Mouse (Mus musculus): ENCODE data around the gene Hist1h2an. TPM values are rescaled to one million over a fixed set of nuclear protein-coding genes. Genes with fewer than 3 reads are reported as not detected.
A peak's percentile ranks its signal among the peaks of the same experiment; 100 is the strongest.
"Not testable (repeated sequence)": the region's sequence is repeated elsewhere in the genome, so short reads cannot be mapped to it uniquely, and the experiment has no call there.

Hist1h2an gene
- 1 to 10 TPM; 7.5 to 9.1 TPM for total RNA-seq (2021)
- long read RNA-seq, experiment 1, result 0 reads
- long read RNA-seq, experiment 2, result 0 reads

DNA sequence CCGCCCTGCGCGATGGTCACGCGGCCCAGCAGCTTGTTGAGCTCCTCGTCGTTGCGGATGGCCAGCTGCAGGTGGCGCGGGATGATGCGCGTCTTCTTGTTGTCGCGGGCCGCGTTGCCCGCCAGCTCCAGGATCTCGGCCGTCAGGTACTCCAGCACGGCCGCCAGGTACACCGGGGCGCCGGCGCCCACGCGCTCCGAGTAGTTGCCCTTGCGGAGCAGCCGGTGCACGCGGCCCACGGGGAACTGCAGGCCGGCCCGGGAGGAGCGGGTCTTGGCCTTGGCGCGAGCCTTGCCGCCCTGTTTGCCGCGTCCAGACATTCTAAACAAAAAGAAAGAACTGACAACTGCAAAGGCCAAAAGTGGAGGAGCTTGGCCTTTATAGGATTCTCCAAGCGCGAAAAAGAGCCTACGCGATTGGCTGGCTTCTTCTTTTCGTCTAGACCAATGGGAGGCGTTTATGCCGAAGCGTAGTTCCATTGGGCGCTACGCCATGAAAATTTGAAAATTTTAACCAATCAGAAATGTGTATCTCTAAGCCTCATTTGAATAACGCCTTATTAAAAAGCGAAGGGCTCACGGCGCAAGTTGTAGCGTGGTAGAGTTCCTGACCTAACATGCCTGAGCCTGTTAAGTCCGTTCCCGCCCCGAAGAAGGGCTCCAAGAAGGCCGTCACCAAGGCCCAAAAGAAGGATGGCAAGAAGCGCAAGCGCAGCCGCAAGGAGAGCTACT, at the start of gene Hist1h2an, which contains the start of gene Hist1h2bp:
TSS of gene Hist1h2an (minus strand) at position 320 of the 731 bp plus-strand sequence.
TSS of gene Hist1h2bp (plus strand) at position 563 of the 731 bp plus-strand sequence.
- peak; percentile 82 for DNase-seq

DNA sequence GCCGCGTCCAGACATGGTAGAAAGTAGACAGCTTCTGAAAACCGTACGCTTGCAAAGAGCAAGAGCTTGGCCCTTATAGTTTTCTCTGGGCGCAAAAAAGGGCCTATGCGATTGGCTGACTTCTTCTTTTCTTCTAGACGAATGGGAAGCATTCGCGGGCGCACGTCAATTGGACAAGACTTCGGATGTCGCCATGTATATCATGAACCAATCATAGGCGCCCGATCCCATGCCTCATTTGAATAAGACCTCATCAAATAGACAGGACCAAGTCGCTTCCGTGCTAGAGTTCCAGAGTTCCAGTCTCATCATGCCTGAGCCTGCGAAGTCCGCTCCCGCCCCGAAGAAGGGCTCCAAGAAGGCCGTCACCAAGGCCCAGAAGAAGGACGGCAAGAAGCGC, 46.4 kb upstream of the Hist1h2an start, which contains the start of the genes Hist1h2ap and Hist1h2br:
TSS of gene Hist1h2ap (minus strand) at position 47 of the 400 bp plus-strand sequence.
TSS of gene Hist1h2br (plus strand) at position 283 of the 400 bp plus-strand sequence.
- DNase-seq, result not testable (repeated sequence)

DNA sequence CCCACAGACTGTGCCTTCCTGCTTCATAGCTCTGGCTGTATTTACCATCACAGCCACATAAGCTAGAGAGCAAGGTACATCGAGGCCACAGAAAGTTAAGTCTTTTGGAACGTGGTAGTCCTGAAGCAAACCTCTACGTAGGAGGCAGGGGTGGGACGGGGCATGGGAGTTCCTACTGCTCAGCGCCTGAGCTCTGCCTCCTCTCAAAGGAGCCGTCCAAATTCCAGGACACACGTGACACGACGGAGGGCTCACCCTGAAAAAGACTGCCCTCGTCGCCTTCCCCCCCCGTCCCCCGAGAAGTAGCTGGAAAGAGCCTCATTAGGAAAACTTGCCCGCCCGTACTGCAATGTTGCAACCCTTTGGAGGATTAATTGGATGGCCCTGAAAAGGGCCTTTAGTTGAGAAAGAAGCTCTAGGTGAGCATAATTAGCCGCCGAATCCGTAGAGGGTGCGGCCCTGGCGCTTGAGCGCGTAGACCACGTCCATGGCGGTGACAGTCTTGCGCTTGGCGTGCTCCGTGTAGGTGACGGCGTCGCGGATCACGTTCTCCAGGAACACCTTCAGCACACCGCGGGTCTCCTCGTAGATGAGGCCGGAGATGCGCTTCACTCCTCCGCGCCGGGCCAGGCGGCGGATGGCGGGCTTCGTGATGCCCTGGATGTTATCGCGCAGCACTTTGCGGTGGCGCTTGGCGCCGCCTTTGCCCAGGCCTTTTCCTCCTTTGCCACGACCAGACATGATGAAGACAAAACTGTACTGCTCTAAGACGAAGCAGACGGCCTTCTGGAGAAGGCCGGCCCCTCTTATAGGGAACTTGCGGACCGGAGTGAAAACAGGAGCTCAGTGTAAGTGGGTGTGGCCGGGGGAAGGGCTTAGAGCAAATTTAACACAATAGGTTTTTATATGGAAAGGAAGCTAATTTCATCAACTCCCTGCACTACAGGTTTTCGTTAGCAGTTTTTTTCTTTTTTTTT, 44.7 kb upstream of the Hist1h2an start, which contains the start of gene Hist1h4n:
TSS of gene Hist1h4n (minus strand) at position 779 of the 977 bp plus-strand sequence.
- peak; percentile 25 to 50 for DNase-seq

DNA sequence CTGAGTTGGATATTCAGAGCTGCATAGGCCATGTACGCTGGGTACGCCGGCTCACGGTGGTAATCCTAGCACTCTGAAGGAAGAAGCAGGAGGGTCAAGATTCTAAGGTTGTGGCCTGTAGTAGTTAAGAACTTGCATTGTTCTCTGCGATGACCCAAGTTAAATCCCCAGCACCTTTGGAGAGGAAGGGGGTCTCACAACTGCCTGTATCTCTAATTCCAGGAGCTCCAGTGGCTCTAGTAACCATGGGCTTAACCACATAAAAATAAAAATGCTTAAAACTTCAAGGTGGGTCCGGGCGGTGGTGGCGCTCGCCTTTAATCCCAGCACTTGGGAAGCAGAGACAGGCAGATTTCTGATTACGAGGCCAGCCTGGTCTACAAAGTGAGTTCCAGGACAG, 43.3 kb upstream of the Hist1h2an start:
- DNase-seq, result no peak

DNA sequence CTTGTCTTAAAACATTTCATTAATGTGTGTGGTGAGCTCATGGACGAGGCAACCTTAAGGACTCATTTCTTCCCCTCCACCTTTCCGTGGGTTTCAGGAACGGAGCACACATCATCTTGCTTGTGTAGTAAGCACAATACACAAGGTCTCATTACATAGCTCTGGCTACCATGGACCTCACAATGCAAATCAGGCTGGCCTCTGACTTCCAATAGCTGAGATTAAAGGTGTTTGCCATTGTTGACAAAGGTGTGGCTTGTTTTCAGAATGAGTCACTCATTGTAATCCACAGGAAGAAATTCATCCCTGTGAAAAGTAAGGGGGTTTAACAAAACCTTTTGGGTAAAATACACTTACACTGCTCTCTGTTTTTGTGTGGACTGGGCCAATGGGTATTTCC, 41.5 kb upstream of the Hist1h2an start:
- DNase-seq, result no peak

DNA sequence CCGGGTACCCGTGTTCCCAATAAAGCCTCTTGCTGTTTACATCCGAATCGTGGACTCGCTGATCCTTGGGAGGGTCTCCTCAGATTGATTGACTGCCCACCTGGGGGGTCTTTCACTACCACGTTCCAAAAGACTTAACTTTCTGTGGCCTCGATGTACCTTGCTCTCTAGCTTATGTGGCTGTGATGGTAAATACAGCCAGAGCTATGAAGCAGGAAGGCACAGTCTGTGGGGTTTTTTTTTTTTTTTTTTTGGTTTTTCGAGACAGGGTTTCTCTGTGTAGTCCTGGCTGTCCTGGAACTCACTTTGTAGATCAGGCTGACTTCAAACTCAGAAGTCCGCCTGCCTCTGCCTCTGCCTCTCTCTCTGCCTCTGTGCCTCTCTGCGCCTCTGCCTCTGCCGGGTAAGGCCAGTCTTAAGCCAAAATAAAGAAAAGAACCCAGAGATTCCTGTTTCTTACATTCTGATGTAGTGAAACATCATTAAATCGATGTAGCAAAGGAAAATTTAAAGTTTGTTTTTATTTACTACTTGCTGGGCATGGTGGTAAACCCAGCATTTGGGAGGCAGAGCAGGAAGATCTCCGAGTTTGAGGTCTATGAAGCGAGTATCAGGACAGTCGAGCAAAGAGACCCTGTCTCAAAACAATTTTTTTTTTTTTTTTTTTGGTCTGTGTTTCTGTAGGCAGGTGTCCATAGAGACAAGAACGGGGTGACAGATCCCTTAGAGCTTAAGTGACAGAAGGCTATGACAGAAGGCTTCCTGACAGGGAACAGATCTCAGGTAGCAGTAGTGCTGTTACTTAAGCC, 33.3 kb upstream of the Hist1h2an start:
- DNase-seq, result not testable (repeated sequence)

DNA sequence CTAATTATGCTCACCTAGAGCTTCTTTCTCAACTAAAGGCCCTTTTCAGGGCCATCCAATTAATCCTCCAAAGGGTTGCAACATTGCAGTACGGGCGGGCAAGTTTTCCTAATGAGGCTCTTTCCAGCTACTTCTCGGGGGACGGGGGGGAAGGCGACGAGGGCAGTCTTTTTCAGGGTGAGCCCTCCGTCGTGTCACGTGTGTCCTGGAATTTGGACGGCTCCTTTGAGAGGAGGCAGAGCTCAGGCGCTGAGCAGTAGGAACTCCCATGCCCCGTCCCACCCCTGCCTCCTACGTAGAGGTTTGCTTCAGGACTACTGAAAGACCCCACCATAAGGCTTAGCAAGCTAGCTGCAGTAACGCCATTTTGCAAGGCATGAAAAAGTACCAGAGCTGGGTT, 25.1 kb upstream of the Hist1h2an start:
- not testable (repeated sequence) for DNase-seq

DNA sequence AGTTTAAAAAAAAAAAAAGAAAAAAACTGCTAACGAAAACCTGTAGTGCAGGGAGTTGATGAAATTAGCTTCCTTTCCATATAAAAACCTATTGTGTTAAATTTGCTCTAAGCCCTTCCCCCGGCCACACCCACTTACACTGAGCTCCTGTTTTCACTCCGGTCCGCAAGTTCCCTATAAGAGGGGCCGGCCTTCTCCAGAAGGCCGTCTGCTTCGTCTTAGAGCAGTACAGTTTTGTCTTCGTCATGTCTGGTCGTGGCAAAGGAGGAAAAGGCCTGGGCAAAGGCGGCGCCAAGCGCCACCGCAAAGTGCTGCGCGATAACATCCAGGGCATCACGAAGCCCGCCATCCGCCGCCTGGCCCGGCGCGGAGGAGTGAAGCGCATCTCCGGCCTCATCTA, 24.5 kb upstream of the Hist1h2an start, which contains the start of gene Hist1h4m:
TSS of gene Hist1h4m (plus strand) at position 208 of the 400 bp plus-strand sequence.
- DNase-seq, result peak; percentile 60

DNA sequence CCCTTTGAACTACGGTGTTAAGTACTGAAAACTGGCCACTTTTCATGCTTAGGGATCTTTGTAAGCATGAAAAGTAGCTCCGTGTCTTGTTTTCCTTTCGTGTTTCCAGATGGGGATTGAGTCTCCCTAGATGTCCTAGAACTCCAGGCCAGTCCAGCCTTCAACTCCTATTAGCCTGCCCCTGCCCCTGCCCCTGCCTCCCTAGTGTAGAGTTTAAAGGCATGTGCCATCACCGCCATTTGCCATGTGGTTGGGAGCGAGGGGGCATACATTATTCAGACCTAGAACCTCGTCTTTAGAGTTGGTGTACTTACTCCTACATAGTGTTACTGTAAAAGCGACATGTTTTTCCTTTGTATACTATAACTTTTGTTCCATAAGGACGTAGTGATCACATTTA, 24.1 kb upstream of the Hist1h2an start:
- not testable (repeated sequence) for DNase-seq

DNA sequence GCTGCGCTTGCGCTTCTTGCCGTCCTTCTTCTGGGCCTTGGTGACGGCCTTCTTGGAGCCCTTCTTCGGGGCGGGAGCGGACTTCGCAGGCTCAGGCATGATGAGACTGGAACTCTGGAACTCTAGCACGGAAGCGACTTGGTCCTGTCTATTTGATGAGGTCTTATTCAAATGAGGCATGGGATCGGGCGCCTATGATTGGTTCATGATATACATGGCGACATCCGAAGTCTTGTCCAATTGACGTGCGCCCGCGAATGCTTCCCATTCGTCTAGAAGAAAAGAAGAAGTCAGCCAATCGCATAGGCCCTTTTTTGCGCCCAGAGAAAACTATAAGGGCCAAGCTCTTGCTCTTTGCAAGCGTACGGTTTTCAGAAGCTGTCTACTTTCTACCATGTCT, 23.1 kb upstream of the Hist1h2an start, which contains the start of the genes Hist1h2bq and Hist1h2ao:
TSS of gene Hist1h2bq (minus strand) at position 125 of the 400 bp plus-strand sequence.
TSS of gene Hist1h2ao (plus strand) at position 393 of the 400 bp plus-strand sequence.
- DNase-seq, result not testable (repeated sequence)

DNA sequence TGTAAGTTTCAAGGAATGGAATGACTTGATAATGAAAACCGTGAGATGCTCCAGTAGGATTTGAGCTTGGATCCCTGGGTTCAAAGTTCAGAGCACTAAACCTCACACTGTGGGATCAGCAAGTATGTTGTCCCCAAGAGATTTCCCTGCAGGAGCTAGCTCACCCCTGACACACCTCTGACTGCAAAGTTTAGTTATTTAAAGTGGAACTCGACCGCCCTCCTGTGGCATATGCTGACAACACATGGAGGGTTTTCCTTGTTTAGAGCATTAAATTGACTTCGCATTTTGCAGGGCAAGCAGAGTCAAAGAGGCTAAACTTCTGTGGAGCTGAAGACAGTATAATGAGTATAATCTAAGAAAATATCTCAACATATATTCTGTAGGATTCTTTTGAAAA, 16.0 kb upstream of the Hist1h2an start:
- DNase-seq, result not testable (repeated sequence)

DNA sequence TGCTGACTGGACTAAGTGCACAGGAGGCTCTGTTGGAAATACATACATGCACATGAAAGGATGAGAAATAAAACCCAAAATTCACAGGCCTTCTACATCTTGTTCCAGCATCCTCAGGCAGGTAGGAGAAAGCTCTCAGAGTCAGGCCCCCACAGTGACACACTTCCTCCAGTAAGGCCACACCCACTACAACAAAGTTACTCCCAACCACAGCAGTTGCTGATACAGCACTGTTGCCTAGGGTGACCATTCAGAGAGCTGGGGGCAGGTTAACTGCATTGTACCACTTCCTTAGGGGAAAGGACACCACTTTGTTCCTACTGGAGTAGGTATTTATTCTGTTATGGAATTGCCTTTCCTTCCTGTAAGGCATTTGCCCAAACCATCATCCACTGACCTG, 10.1 kb upstream of the Hist1h2an start:
- not testable (repeated sequence) for DNase-seq

DNA sequence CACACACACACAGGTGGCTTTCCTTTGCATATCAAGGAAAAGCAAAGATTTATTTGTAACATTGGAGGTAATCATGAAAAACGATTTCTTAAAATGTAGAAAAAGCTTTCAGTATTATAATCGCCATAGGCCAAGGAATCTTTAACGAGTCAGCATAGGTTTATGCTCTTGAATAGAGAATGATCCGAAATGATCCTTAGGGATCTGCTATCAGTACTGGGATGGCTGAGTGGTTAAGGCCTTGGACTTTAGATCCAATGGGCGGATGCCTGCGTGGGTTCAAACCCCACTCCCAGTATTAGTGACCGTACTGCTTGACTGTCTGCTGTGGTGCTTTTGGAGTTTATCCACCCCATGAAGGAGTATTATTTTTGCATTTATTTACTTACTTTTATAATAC, 8.6 kb upstream of the Hist1h2an start:
- no peak for DNase-seq

DNA sequence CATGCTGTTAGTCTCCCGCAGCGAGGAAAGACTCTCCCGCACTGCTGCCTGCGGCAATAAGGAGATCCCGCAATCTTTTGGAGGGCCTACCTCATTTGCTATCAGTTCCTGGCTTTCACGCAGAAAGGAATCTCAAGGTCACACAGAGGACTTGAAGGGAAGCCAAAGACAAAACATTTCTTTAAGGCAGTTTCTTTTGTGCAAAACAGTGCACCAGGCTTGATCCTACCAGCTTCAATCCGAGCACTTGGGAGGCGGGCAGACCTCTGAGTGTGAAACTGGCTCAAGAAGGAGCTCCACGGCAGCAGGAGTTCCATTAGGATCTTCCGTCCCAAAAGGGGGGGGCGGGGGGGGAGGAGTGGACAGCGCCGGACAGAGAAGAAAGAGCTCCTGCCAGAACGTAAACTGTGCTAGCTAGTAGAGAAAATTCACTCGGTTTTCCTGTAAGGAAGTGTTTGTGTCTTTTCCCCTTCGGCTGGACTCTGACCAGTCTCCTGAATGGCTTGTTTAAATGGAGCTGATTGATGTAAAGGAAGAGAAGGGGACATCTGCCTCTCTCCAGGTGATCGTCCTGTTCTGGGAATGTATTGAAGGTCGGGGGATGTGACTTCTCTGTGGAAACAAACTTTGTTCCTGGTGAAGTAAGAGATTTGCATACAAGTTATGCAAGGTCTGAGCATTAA, 3.7 kb upstream of the Hist1h2an start:
- DNase-seq, result peak in 1 of 2 experiments; percentile 12

DNA sequence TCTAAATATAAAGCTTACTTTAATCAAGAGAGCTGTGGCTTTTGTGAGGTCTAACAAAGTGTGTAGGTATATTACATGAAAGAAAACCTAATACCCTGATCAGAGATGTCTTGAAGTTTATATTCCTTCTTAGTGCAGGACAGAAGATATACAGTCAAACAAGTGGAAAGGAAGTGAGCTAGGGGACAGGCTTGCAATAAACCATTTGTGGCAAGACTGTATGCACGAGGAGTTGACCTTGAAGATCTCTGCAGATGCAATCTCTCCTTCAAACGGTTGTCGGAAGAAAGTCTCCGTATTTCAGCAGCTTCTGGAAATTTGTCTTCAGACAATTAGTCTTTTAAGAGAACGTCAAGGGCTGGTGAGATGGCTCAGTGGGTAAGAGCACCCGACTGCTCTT, 2.9 kb upstream of the Hist1h2an start:
- DNase-seq, result no peak

DNA sequence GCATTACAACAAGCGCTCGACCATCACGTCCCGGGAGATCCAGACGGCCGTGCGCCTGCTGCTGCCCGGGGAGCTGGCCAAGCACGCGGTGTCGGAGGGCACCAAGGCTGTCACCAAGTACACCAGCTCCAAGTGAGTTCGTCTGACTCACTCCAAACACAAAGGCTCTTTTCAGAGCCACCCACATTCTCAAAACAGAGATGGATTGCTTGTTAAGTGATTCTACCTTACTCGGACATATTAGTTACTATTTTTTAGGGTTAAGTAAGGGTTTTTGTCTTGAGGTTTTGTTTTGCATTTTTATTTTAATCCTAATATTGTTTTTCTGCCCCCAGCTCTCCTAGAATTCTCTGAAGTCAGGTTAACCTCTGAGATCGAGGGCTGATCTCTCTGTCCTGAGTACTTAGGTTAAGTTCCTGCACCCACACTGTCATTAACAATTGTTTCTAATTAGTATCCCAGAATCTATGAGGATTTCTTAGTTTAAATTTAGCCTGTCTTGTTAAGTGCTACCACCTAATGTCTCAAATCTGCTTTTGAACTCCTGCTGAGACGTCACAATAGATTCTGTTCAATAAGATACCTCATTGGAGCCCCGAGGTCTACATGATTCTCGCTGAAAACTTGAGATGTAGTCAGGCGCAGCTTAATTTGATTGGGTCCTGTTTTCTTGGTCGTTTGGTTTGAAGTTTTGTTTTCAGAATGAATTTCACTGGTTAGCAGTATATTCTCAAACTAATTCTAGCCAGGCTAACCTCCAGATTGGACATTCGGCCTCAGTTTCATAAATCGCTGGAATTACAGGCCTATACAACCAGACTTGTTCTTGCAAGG, 959 bp upstream of the Hist1h2an start:
- DNase-seq, result no peak

DNA sequence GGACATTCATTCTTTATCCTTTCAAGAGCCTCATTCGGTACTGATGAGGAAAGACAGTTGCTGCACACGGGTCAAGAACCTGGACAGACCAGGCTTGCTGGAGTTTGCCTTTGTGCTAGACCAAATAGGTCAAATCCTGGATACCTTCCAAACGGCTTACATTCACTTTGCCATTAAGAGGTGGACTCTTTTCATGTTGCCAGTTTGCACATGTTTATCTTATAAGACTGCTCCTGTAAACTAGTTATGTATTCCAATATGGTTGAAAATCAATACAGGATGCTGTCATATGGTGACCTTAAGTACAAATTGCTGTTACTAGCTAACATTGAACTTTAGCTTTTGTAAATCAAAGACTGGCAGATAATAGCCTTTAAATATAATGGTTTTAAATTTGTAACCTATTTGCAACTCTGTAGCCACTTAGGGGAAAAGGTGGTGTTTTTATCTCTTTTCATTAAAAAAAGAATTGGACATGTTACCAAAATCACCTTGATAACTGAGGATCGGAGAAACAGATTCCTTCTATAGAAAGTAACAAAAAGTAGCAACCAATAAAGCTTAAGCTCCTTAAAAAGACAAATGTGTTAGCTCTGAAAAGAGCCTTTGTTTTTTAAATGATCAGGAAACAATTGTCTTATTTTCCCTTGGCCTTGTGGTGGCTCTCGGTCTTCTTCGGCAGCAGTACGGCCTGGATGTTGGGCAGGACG, 674 bp downstream of the Hist1h2an start:
- DNase-seq, result no peak

DNA sequence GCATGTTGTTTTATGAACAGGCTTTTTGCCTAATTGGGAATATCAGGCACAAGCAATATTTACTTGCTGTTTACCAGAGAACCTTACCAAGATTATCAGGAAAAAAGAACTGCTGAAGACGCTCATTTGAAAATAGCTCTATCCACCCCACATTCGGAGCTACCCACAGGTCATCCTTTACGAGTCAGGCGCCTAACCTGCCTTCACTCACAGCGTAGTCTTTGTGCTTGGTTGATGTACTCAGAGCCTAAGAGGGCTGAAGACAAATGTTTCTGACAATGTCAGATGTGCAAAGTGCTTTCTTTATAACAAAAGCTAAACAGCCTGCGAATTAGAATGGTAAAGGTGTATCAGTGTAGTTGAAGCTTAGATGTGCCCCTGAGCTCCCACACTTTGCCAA, 2.7 kb downstream of the Hist1h2an start:
- no peak for DNase-seq

DNA sequence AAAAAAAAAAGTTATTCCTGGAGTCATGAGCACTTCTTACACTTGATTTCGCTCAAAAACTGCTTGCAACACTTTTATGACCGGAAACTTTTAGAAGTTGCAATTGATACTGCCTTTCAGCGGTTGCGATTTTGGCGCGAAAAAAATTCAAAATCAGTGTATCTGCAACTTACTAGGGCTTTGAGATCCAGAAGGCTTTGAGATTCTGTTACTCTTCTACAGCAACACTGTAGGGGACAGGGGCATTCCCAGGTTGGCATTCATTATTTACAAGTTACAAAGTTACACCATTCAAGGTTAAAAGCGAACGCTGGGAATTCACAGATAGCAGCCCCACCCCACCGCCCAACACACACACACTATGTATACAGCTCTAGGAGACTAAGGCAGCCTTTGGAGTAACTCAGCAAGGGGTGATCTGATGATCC, 3.3 kb downstream of the Hist1h2an start:
- DNase-seq, result peak in 1 of 2 experiments; percentile 30
